Mouse (Mus musculus) heart, embryonic 12.5 days (tissue): ENCODE data around the gene Ormdl3. TPM values are rescaled to one million over a fixed set of nuclear protein-coding genes. Genes with fewer than 3 reads are reported as not detected.
A peak's percentile ranks its signal among the peaks of the same experiment; 100 is the strongest.

Source experiments
- ATAC-seq: fragments of 200-750 bp; cut with Nextera tagmentation; 2 replicates; pipeline ENCODE4 v1.8.0; 2017; ENCODE audit warnings: moderate TSS enrichment, moderate library complexity; ENCODE audit not compliant: insufficient number of reproducible peaks, low FRiP score
- H3K27ac ChIP-seq: fragments of 300-500 bp; sonication (generic); 2 replicates; pipeline ENCODE4 v1.5.1; 2016; ENCODE audit warnings: mild to moderate bottlenecking, moderate library complexity; ENCODE audit not compliant: poor library complexity, severe bottlenecking
- H3K27me3 ChIP-seq: fragments of 300-500 bp; sonication (generic); replicated peaks from 2 replicates; pipeline ENCODE4 v1.6.1; 2016; ENCODE audit warnings: mild to moderate bottlenecking, moderate library complexity
- H3K36me3 ChIP-seq: fragments of 300-500 bp; sonication (generic); 2 replicates; pipeline ENCODE4 v1.6.1; 2016; ENCODE audit warnings: mild to moderate bottlenecking, moderate library complexity
- H3K4me1 ChIP-seq: fragments of 300-500 bp; sonication (generic); replicated peaks from 2 replicates; pipeline ENCODE4 v1.6.1; 2016; ENCODE audit warnings: mild to moderate bottlenecking
- H3K4me2 ChIP-seq: fragments of 300-500 bp; sonication (generic); 2 replicates; pipeline ENCODE4 v1.6.1; 2016; ENCODE audit warnings: mild to moderate bottlenecking, moderate library complexity
- H3K4me3 ChIP-seq: fragments of 300-500 bp; sonication (generic); 2 replicates; pipeline ENCODE4 v1.5.1; 2016; ENCODE audit warnings: mild to moderate bottlenecking
- H3K9ac ChIP-seq: fragments of 300-500 bp; sonication (generic); 2 replicates; pipeline ENCODE4 v1.6.1; 2016; ENCODE audit warnings: mild to moderate bottlenecking, moderate library complexity
- H3K9me3 ChIP-seq: fragments of 300-500 bp; sonication (generic); replicated peaks from 2 replicates; pipeline ENCODE4 v1.6.1; 2016; ENCODE audit warnings: mild to moderate bottlenecking, moderate library complexity
- WGBS: fragments of 180-500 bp; shearing (Covaris S2); methylation state at CpG from one replicate; pipeline ENCODE4 v1.1.7; 2016; 5-methylcytosine and 5-hydroxymethylcytosine counted together
- polyA plus RNA-seq: library from polyadenylated mRNA; unstranded; fragments of >200 nt; fragmentation: Nextera tagmentation; extraction: Ambion mirVana; gene quantifications from 2 replicates; pipeline ENCODE4 v1.2.1, GENCODE M21; 2016

Gene Ormdl3
- polyA plus RNA-seq, 1 experiment from 2014 or later = 71.0 TPM

GRCm38 (mm10) chr11:98580301-98581121, 6.7 kb downstream of the Ormdl3 start:
- no peaks in the 10 kb centered on the region for H3K9me3 ChIP-seq
- ATAC-seq = peak; percentile 68
- peaks cover 34% of the 10 kb centered on the region for H3K36me3 ChIP-seq
- peaks cover 59% of the 10 kb centered on the region for H3K4me1 ChIP-seq
- H3K27me3 ChIP-seq = no peaks in the 10 kb centered on the region
- H3K9ac ChIP-seq = no peak overlapping the region
- peak overlapping the region; percentile 77 for H3K27ac ChIP-seq
- 29% methylated on average over 16 of the region's 16 CpGs for WGBS
- H3K4me3 ChIP-seq = no peak overlapping the region
- H3K4me2 ChIP-seq = peak overlapping the region; percentile 21

- H3K4me3 ChIP-seq = no peak overlapping the region
- H3K36me3 ChIP-seq = peaks cover 21% of the 10 kb centered on the region
- 89% methylated on average over 5 of the region's 5 CpGs for WGBS
- no peaks in the 10 kb centered on the region for H3K9me3 ChIP-seq
- no peaks in the 10 kb centered on the region for H3K27me3 ChIP-seq
- H3K9ac ChIP-seq = no peak overlapping the region
- H3K27ac ChIP-seq = no peak overlapping the region
- ATAC-seq = no peak
- no peak overlapping the region for H3K4me2 ChIP-seq
- H3K4me1 ChIP-seq = peaks cover 32% of the 10 kb centered on the region
Observed at GRCm38 (mm10) chr11:98577776-98578175, 9.4 kb downstream of the Ormdl3 start.

- no peak overlapping the region for H3K27ac ChIP-seq
- 74% methylated on average over 6 of the region's 6 CpGs for WGBS
- no peak overlapping the region for H3K9ac ChIP-seq
- H3K9me3 ChIP-seq = 0 out of 2 replicates have a peak, but pooled peaks cover 4% of the 10 kb centered on the region
- no peaks in the 10 kb centered on the region for H3K4me1 ChIP-seq
- H3K4me3 ChIP-seq = no peak overlapping the region
- no peaks in the 10 kb centered on the region for H3K36me3 ChIP-seq
- no peak for ATAC-seq
- H3K4me2 ChIP-seq = no peak overlapping the region
- no peaks in the 10 kb centered on the region for H3K27me3 ChIP-seq
Observed at GRCm38 (mm10) chr11:98569461-98569860, 17.7 kb downstream of the Ormdl3 start.

GRCm38 (mm10) chr11:98568326-98568725, 18.8 kb downstream of the Ormdl3 start:
- no peak for ATAC-seq
- no peak overlapping the region for H3K4me3 ChIP-seq
- H3K27me3 ChIP-seq = no peaks in the 10 kb centered on the region
- H3K4me2 ChIP-seq = no peak overlapping the region
- no peaks in the 10 kb centered on the region; the same call in 1 of the 2 replicates for H3K4me1 ChIP-seq
- WGBS = 82% methylated on average over 8 of the region's 8 CpGs
- H3K36me3 ChIP-seq = no peaks in the 10 kb centered on the region
- no peak overlapping the region for H3K27ac ChIP-seq
- H3K9me3 ChIP-seq = 0 out of 2 replicates have a peak, but pooled peaks cover 4% of the 10 kb centered on the region
- no peak overlapping the region for H3K9ac ChIP-seq

GRCm38 (mm10) chr11:98563921-98564414, 23.2 kb downstream of the Ormdl3 start:
- Histone ChIP-seq H3K27me3 (peaks cover 9% of the 10 kb centered on the region; the same call in 1 of the 2 replicates), H3K9me3 (0 out of 2 replicates have a peak, but pooled peaks cover 4% of the 10 kb centered on the region), H3K9ac (no peak overlapping the region), H3K27ac (no peak overlapping the region), H3K4me3 (no peak overlapping the region), H3K4me2 (no peak overlapping the region), H3K4me1 (peaks cover 14% of the 10 kb centered on the region), H3K36me3 (no peaks in the 10 kb centered on the region)
- no peak for ATAC-seq
- 75% methylated on average over 13 of the region's 13 CpGs for WGBS

GRCm38 (mm10) chr11:98563025-98563424, 24.1 kb downstream of the Ormdl3 start:
- Histone ChIP-seq H3K36me3 (no peaks in the 10 kb centered on the region), H3K4me3 (no peak overlapping the region), H3K27ac (no peak overlapping the region), H3K4me1 (peaks cover 14% of the 10 kb centered on the region), H3K4me2 (no peak overlapping the region), H3K27me3 (peaks cover 10% of the 10 kb centered on the region; the same call in 1 of the 2 replicates), H3K9ac (no peak overlapping the region), H3K9me3 (0 out of 2 replicates have a peak, but pooled peaks cover 4% of the 10 kb centered on the region)
- no peak for ATAC-seq
- 85% methylated on average over 3 of the region's 3 CpGs for WGBS

GRCm38 (mm10) chr11:98560942-98561341, 26.2 kb downstream of the Ormdl3 start:
- H3K4me1 ChIP-seq = peaks cover 14% of the 10 kb centered on the region
- H3K4me2 ChIP-seq = no peak overlapping the region
- H3K27ac ChIP-seq = peak overlapping the region; percentile 56
- H3K9ac ChIP-seq = no peak overlapping the region
- no peaks in the 10 kb centered on the region for H3K36me3 ChIP-seq
- H3K4me3 ChIP-seq = no peak overlapping the region
- no peaks in the 10 kb centered on the region for H3K9me3 ChIP-seq
- 13% methylated on average over 7 of the region's 7 CpGs for WGBS
- ATAC-seq = no peak
- H3K27me3 ChIP-seq = peaks cover 10% of the 10 kb centered on the region; the same call in 1 of the 2 replicates

- Histone ChIP-seq H3K4me1 (peaks cover 3% of the 10 kb centered on the region), H3K36me3 (no peaks in the 10 kb centered on the region), H3K27me3 (peaks cover 7% of the 10 kb centered on the region), H3K27ac (no peak overlapping the region), H3K9ac (no peak overlapping the region), H3K9me3 (no peaks in the 10 kb centered on the region), H3K4me3 (no peak overlapping the region), H3K4me2 (no peak overlapping the region)
- WGBS = 70% methylated on average over 12 of the region's 12 CpGs
- no peak for ATAC-seq
Observed at GRCm38 (mm10) chr11:98555124-98555700, 32.0 kb downstream of the Ormdl3 start.

GRCm38 (mm10) chr11:98553966-98554365, 33.2 kb downstream of the Ormdl3 start:
- no peak overlapping the region for H3K4me2 ChIP-seq
- H3K9me3 ChIP-seq = peaks cover 2% of the 10 kb centered on the region; the same call in 1 of the 2 replicates
- H3K27me3 ChIP-seq = peaks cover 15% of the 10 kb centered on the region
- no peaks in the 10 kb centered on the region for H3K36me3 ChIP-seq
- H3K4me1 ChIP-seq = peaks cover 3% of the 10 kb centered on the region
- H3K27ac ChIP-seq = no peak overlapping the region
- 81% methylated on average over 4 of the region's 4 CpGs for WGBS
- H3K4me3 ChIP-seq = no peak overlapping the region
- ATAC-seq = no peak
- H3K9ac ChIP-seq = no peak overlapping the region

GRCm38 (mm10) chr11:98550975-98551828, 36.0 kb downstream of the Ormdl3 start, which contains the start of gene Zpbp2:
Zpbp2 (plus strand) TSS chr11:98551097.
- peak within 1 kb of the TSS; percentile 70 for H3K27ac ChIP-seq

More at GRCm38 (mm10) chr11:98550975-98551828, 36.0 kb downstream of the Ormdl3 start, which contains the start of gene Zpbp2:
- peak; percentile 97 for ATAC-seq
- no peaks in the 10 kb centered on the region for H3K36me3 ChIP-seq
- H3K9me3 ChIP-seq = peaks cover 2% of the 10 kb centered on the region; the same call in 1 of the 2 replicates
- H3K4me3 ChIP-seq = peak within 1 kb of the TSS; percentile 74
- H3K4me2 ChIP-seq = peak within 1 kb of the TSS; percentile 82
- under 1% methylated on average over 51 of the region's 51 CpGs for WGBS
- peak within 1 kb of the TSS; percentile 75 for H3K9ac ChIP-seq
- peaks cover 39% of the 10 kb centered on the region for H3K27me3 ChIP-seq
- peaks cover 3% of the 10 kb centered on the region for H3K4me1 ChIP-seq
